Mouse (Mus musculus) 3T3-L1 (cell line): ENCODE results near the gene Fryl.

Experiments
- DNase-seq: peaks from one replicate; pipeline ENCODE4 v3.0.0-alpha.2; 2015; ENCODE audit warnings: low read depth, low spot score

Gene Fryl

DNA sequence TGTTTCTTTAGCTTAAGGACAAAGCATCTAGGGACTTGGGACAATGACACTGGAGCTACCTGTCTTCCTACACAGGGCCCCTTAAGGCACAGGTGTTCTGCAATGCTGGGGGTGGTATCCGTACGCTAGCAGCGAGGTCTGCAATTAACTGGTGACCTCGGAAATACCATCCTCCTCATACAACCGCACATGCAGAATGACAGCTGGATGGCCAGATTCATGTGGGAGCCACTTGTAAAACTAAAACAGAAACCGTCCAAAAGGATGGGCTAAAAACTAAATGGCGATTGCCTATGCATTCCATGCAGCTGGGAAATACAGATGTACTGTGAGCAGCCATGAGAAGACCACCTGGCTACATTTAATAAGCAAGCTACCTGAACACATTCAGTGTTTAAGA, 34.6 kb downstream of the Fryl start:
- DNase-seq = no peak

DNA sequence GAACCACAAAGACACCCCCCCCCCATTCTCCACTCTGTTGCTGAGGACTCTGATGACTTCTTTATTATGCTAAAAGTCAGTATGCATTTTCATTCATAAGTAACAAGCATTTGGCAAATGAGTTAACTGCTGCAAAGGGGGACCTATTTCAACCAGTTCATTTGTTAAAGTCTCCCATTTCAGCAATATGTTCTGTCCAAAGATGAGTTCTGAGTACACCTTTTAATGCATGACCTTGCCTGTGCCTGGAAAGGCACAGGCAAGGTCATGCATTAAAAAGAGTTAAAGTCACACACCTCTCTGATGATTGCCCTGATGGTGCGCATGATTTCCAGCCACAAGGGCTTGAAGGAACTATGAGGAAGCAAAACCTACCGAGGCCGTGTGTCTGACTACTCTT, 36.7 kb downstream of the Fryl start:
- no peak for DNase-seq

DNA sequence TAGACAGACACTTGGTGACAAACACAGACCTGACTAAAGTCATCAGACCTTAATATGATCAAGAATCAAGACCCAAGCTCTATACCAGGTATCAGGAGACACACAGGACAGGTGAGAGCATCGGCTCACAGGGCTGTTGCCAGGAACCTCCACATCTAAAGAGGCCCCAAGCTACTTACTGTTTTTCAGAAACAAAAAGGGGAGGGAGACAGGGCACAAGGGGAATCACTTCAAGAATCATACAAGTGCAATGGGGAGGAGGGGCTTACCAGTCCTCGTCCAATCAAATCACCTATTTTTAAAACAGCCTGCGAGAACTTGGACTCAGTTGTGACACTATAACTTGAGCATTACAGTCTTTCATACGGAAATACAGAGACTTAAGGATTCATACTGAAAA, 38.4 kb downstream of the Fryl start:
- DNase-seq = no peak

DNA sequence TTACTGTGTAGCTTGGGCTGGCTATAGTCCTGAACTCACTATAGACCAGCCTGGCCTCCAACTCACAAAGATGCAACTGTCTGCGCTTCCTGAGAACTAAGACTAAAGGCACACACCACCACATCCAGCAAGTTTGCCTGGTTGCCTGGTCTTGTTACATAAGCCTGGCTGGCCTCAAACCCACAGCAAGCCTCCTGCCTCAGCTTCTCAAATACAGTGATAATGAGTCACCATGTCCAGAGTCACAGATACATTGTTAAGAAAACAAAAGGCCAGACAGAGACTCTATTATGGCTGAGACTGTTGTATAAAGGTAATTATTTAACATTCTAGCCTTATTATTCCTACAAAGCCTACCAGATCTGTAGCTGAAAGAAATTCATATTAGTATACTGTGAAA, 39.3 kb downstream of the Fryl start:
- peak; percentile 24 for DNase-seq

DNA sequence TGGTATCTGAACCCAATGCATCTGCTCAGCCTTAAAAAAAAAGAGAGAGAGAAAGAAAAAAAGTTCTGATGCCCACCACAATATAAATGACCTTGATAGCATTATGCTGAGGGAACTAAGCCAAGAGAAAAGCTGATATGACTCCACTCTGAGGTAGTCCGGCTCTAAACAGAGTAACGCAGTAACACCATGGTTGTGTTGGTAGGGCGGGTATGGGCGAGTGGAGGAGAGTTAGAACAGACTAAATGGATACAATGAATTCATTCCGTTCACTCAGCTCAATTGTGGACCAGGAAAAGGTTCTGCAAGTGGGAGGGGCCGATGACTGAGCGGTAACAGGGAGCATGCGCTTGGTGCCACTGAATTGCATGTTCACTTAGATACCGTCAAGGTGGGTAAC, 40.4 kb downstream of the Fryl start:
- no peak for DNase-seq

DNA sequence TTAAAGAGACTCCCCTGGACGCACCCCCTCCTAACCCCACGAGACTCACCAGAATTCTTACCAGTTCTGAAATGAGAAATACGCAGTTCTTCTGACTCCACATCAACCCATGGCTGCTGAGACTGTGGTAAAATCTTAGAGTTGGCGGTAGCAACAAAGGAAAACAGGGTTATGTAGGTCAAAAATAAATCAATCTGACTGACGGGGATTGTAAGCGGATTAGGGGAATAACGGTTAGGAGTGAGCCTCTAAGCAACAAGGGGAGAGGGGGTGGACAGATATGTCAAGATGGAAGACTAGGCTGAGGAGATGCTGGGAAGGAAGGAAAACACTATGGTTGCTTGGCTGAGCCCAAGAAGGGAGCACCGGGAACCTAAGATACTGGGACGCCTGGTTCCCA, 44.0 kb downstream of the Fryl start:
- DNase-seq = no peak

DNA sequence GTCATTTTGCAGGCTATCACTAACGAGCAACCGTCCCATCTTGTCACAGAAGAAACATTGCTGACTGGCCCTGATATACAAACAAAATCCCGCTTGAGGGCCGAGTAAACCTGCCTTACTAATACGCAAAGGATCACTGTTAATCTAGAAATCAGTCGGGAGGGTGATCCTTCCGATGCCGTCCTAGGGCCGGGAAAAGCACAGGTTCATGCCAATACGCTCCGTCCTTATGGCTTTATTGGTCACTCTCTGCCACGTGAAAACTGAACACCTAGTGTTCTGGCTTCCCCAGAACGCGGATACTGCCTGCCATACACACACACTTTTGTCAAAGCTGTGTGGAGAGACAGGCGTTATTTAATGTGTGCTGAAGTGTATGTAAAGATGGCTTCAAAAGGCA, 44.5 kb downstream of the Fryl start:
- no peak for DNase-seq

DNA sequence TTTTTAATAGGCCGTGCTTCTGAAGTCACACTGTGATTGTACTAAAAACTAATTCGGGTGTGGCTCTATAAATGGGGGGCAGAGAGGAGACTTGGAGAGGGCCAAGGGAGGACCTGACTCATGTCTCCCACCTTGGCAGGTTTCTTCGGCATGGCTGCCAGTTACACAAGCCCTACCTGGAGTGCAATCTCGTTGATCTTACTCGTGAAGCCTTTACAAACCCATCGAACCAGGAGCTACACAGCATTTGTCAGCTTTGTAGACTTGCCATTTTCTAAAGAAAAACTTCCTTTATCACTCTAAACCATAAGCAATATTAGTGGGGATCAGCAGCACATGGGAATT, 45.5 kb downstream of the Fryl start:
- DNase-seq = no peak

DNA sequence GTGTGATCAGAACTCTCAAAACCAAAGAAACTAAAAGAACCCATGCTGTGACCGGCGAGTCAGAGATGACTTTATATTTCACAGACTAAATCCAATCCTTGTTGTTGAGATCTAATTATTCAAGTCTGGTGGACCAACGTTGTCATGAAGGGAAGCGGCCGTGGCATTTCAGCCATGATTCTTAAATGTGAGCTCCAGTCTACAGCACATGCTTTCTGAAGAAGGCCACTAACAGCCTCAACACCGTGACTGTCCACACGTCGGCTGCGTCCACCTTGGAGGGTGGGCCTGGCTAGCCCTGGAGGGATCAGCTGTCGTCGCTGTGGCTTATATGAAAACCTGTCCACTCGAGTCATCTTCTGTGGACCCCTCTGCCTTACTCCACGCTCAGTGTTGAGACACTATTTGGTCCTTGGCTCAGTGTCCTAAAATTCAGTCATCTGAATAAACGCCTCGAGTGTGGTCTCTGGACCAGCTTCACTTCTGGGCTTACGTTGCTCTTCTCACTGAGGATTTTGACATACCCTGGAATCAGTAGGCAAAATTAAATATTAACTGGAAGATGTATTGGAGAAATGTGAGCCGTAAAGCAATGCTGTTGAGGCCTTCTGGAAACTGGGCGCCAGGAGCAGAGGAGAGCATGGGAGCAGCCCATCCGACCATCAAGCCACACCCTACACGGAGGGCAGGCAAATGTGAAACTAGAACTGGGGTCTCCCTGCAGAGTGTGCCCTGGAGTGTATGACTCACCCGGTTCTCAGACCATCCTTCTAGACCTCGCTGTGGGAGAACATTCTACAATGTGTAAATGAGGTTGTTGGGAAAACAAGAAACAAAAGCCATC, 46.1 kb downstream of the Fryl start:
- DNase-seq = no peak

DNA sequence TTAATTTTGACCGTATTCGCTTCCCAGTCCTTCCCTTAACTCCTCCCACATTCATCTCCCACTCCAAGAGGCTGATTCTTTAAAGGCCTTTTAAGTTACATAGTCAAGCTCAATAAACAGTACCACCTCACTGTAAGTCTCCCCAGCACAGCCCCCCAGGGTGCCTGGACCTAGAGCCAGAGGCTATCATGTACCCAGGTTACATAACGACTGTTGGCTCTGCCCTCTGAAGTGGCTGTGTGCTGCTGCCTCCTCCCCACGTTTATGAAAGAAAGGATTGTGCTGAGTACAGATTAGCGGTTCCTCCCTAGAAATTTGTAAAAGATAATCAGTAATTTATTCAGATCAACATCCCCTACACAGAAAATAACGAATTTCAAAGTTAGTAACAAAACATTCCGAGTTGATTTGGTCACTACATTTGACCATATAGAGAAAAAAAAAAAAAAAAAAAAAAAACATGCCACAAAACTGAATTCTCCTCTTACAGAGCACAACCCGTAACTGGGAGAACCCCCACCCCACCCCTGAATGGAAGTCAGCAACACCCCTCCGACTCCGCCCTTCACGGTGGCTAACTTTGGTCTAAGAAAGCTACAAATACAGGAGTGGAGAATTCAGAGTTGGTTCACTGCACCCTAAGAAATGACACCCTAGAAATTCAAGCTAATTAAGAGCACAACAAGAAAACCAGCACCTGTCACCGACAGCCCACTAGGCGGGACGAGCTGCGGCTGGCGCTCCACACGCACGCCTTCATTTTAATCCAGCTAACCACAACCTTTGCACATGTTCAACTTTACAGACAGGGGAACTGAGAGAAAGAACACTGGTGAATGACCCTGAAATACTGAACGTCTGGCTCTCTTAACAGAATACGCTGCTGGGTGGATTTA, 47.0 kb downstream of the Fryl start:
- no peak for DNase-seq

DNA sequence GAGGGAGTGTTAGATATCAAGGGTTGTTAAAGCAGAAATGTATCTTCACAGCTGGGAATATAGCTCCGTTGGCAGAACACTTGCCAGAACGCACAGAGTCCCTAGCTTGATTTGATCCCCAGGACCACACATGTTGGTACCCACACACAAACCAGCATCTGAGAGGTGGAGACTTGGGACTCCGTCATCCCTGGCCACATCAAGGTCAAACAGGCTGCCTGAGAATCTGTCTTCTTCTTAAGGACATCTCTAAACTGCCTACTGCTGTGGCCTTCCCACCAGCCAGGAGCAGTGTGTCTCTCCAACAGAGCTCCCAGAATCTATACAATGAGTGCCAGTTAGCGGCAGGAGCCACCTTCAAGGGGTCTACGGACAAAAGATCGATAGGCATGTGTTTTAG, 47.8 kb downstream of the Fryl start:
- DNase-seq = no peak

DNA sequence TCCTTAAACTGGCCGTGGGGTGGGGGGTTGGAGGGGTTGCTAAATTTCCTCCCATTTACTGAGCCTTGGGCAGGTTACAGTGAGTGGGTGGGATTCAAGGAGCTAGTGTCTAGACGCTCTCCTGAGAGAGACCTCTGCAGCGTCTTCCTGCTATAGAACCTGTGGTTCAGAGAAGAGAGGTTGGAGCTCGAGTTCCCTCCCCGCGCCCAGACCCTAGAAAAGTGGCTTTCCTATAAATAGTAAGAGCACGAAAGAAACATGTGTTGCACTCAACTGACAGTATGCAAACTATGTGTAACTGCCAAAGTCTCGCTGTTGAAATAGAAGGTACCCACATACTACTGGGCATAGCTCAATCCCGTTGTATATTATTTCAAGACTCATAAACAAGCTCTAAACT, 49.7 kb downstream of the Fryl start:
- DNase-seq = no peak

DNA sequence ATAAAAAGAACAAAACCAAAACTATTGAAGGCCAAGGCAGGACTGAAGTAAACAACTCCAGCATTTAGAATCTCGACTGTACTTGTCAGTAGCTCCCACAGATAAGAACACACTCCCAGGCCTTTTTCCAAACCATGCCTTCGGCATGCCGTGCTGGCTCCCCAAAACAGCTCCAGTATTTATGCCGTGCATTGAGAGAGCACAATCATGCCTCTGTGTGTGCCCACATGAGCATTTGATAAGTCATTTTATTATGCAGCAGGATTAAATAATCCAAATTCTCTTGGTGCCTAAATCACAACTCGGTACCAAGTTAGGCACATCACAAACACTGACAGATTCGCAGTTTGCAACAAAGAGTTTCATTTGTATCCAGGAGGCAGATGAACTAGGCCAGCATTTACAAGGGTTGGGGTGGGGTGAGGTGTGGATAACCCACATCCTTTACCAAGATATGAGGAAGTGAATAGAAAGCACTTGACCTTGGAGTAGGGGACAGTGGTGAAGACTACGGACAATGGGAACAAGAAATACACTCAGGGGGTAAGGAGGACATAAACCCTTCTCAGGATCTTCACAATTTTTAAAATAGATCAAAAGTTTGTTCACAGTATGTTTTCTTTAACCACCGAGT, 50.3 kb downstream of the Fryl start:
- no peak for DNase-seq

DNA sequence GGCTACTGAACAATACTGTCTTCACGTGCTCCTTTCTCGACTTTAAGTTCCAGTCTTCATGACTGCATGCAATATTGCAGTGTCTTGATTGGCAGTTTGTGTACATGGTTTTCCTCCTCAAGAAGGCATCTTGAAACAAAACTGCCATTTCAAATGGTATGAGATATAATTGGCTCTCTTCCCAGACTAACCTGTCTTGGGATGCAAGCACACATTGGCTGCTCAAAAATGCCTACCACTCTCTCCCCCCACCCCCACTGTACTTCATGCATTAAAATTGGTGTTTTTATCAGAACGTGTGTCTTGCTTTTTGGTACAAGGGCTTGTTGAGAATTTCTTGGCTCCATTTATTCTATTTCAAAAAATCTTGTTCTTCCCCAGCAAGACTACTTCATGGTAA, 51.4 kb downstream of the Fryl start:
- DNase-seq = no peak

DNA sequence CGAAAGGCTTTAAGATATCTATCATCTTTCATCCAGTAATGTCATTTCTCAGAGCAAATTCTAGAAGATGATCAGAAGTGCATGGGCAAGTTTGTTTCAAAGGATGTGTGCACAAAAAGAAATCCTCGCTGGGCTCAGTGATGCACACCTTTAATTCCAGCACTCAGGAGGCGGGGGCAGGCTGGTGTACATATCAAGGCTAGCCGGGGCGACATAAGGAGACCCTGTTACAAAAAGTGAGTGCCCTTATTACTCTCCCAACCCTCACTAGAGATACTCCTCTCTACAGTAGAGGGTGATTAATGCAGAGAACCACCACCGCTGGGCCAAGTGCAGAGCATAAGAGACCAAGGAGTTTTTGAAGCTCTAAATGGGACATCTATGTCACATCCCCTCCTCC, 53.9 kb downstream of the Fryl start:
- DNase-seq = no peak

DNA sequence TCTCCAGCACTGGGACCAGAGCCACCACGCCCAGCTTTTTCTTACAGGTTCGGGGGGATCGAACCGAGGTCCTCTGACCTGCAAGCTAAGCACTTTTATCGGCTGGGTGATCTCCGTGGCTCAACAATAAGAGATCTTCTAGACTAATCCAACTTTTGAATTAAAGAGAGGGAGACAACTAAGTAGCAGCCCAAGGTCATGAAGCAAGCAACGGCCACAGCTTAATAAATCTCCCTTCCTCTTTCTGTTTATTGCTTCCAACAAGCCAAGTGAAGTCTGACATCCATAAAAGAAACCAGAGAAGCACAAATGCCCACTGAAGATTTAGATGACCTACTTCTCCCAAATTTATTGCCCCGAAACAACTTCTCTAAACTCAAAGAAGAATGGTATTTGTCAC, 54.3 kb downstream of the Fryl start:
- no peak for DNase-seq

DNA sequence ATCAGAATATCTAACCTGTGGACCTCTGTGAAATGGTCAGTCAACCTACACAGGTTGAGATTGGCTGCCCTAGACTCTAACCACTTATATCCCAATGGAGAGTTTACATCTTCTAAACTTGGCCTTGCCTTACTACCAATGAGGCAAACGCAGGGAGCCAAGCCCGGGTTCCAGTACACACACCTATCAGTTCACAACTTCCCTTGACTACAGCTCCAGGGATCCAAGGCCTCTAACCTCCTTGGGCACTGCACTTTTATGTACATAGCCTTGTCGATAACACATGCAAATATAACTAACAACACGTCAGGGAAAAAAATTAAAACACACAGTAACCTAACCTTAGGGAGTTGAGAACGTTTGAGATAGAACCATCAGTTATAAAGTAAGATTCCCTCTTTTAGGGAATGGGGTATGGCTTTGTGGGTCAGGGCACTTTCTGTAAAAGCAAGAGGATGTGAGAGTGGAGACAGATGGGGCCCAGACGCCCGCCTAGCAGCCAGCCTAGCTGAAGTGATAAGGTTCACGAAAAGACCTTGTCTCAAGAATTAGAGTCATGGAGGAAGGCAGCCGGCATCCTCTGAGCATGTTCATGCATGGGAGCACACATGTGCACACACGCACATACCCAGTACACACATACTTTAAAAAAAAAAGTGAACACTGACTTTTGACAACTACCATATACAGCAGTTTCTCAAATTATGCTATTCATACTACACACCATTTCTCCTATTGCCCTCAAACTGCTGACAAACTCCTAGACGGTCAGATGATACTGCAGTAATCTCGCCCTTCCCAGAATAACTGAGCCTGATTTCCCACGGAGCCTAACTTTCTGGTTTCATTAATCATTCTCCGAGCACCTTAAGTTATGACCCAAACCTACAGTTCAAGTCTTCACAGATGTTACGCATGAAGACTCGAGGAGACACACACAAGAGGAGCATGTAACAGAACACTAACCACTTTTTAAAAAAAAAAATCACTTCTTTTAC, 55.7 kb downstream of the Fryl start:
- no peak for DNase-seq

DNA sequence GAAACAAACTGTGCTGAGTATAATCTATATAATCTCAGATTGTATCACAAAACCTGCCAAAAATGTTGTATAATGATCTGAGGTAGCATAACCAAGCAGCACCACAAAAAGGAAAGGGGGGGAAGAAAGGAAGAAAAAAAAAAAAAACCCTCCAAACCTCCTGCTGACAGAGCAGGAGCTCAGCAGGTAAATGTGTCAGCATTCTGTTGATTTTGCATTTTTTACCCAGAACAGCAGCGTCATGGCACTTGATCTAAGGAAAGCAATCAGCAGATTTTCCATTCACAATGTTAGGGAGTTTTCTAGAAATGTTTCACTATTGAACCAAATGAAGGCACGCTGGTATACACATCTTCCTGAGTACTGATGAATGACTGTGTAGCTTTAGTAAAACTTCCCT, 56.8 kb downstream of the Fryl start:
- DNase-seq = no peak

DNA sequence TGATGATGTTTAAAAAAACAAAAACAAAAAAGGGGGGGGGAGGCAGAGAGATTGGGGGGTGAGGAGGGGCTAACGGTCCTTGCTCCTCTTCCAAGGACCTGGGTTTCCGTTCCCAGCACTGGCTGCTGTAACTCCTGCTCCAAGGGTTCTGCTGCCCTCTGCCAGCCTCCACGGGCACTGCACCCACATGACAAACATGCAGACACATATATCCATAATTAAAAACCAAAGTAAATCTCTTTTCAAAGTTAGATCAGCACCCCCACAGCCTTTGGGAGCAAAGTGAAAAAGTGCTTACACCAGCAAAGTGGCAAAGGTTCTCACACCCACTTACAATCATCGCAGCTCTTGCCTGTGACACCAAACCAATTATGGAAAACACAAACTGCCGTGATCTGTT, 57.7 kb downstream of the Fryl start:
- DNase-seq = no peak

DNA sequence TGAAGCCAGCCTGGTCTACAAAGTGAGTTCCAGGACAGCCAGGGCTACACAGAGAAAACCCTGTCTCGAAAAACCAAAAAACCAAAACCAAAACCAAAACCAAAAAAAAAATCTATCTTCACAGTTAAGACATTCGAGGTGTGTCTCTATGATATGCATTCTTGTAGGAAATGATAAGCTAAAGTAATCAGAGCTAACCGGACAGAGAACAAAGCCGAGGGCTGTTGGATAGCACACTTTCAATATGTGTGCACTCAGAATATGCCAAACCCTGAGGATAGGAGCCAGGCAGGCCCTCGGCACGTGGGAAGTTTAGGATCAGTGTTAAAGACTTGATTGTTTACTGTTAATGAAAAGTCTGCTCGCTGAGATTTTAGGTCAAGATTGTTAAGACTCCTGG, 58.6 kb downstream of the Fryl start:
- DNase-seq = no peak

DNA sequence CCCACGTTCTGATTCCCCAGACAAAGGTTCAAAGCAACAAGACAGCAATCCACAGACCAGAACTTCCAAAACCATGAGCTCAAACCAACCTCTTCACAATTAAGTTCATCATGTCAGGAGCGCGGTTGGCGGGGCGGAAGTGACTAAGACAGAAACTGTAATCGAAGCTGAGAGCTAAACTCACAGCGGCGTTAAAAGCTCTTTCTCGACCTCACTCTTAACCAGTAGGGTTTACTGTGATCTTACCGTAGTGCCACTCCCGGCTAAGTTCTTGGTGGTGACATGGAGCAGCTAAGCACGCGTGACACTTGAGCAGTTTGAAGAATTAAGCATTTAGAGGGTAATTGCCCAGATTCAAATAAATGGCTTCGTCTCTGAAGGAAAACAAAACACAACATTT, 61.7 kb downstream of the Fryl start:
- no peak for DNase-seq
